8 mouse cellular contexts compared by ENCODE assay signal in the genomic region with DNA sequence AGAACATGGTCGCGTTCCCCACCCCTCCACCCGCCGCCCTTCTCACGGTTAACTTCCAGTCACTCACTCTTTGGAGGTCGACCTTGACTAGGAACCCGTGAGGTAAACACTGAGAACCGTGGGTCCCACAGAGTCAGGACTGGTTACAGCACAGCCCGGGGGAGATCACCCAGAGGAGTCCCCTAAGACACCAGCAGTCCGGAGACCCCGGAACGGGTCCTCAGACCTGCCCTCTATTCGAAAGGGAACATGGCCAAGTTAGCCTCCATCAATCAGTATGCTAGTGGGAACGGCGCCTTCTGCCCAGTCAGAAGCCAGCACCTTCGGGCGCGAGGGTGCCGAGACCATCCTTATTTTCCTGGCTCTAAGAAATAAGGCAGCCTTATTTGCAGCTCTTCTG. TPM values are rescaled to one million over a fixed set of nuclear protein-coding genes. Genes with fewer than 3 reads are reported as not detected.
DNase-seq lines count a peak whose midpoint lies in the region; ATAC-seq and TF ChIP-seq lines count a peak whose summit lies in the region.

No protein-coding gene starts in this region.

- intact Hi-C loops in left cerebral cortex, adult 2 months (cut with DNase I), result loop anchor here (5.0 to 10.0 kb wide), 2 partner anchors 121 to 314 kb away; a partner anchor contains a TSS

- DNase-seq in left cerebral cortex, adult 2 months (ENCODE audit: extremely low spot score in 1 of 2, low spot score in 2 of 2), result no peak
- no peak for DNase-seq in left cerebral cortex, adult 9 months (ENCODE audit: low spot score in 2 of 2)
- DNase-seq in intestine, embryonic 14.5 days (ENCODE audit: low spot score), result no peak
- no peak for DNase-seq in layer of hippocampus, postnatal 36 days
- DNase-seq in layer of hippocampus, adult 9-11 months, result no peak
- DNase-seq in ovary, postnatal 14 days (ENCODE audit: low spot score), result no peak

- no peak for TF ChIP-seq CTCF in left cerebral cortex, adult 2 months (IDR thresholded peaks at IDR 0.05)

- 1% methylated on average over 19 of the region's 19 CpGs for WGBS in embryonic facial prominence, embryonic 13.5 days
- under 1% methylated on average over 19 of the region's 19 CpGs for WGBS in intestine, embryonic 14.5 days
- whole genome bisulfite sequencing in neural tube, embryonic 13.5 days, result 1% methylated on average over 19 of the region's 19 CpGs

- ATAC-seq in embryonic facial prominence, embryonic 13.5 days (ENCODE audit: insufficient number of reproducible peaks, insufficient read depth, low FRiP score, low TSS enrichment, low read depth), result no peak
- peak; percentile 9; the same call in 1 of the 2 replicates for ATAC-seq in intestine, embryonic 14.5 days (replicated peaks; ENCODE audit: low FRiP score, low TSS enrichment, low read depth)
- ATAC-seq in neural tube, embryonic 13.5 days (ENCODE audit: low read depth), result peak; percentile 26; the same call in 1 of the 2 replicates

- H3K4me3 ChIP-seq in left cerebral cortex, adult 2 months, result peak overlapping the region; percentile 72
- peak overlapping the region; percentile 92 for H3K4me3 ChIP-seq in embryonic facial prominence, embryonic 13.5 days
- peak overlapping the region; percentile 81 for H3K4me3 ChIP-seq in intestine, embryonic 14.5 days (ENCODE audit: low read depth, low read length)
- H3K4me3 ChIP-seq in neural tube, embryonic 13.5 days, result peak overlapping the region; percentile 93

- peaks cover 21% of the 10 kb centered on the region for H3K4me1 ChIP-seq in embryonic facial prominence, embryonic 13.5 days
- H3K4me1 ChIP-seq in intestine, embryonic 14.5 days (replicated peaks; ENCODE audit: control insufficient read depth, insufficient read depth, low read length), result peaks cover 6% of the 10 kb centered on the region; the same call in 1 of the 2 replicates
- peaks cover 28% of the 10 kb centered on the region for H3K4me1 ChIP-seq in neural tube, embryonic 13.5 days (replicated peaks)

- no peaks in the 10 kb centered on the region for H3K27me3 ChIP-seq in embryonic facial prominence, embryonic 13.5 days
- H3K27me3 ChIP-seq in intestine, embryonic 14.5 days (replicated peaks; ENCODE audit: control insufficient read depth, insufficient read depth, low read length), result no peaks in the 10 kb centered on the region
- H3K27me3 ChIP-seq in neural tube, embryonic 13.5 days, result no peaks in the 10 kb centered on the region

- H3K4me2 ChIP-seq in embryonic facial prominence, embryonic 13.5 days, result peak overlapping the region; percentile 81
- H3K4me2 ChIP-seq in intestine, embryonic 14.5 days (ENCODE audit: low read length), result peak overlapping the region; percentile 60
- peak overlapping the region; percentile 75 for H3K4me2 ChIP-seq in neural tube, embryonic 13.5 days

- peaks cover 35% of the 10 kb centered on the region for H3K36me3 ChIP-seq in embryonic facial prominence, embryonic 13.5 days
- H3K36me3 ChIP-seq in intestine, embryonic 14.5 days (ENCODE audit: control insufficient read depth, insufficient read depth, low read length), result peaks cover 37% of the 10 kb centered on the region
- H3K36me3 ChIP-seq in neural tube, embryonic 13.5 days, result peaks cover 44% of the 10 kb centered on the region

- H3K9ac ChIP-seq in embryonic facial prominence, embryonic 13.5 days, result peak overlapping the region; percentile 87
- peak overlapping the region; percentile 95 for H3K9ac ChIP-seq in intestine, embryonic 14.5 days (ENCODE audit: low read length)
- H3K9ac ChIP-seq in neural tube, embryonic 13.5 days, result peak overlapping the region; percentile 94

- H3K9me3 ChIP-seq in embryonic facial prominence, embryonic 13.5 days, result no peaks in the 10 kb centered on the region
- no peaks in the 10 kb centered on the region for H3K9me3 ChIP-seq in intestine, embryonic 14.5 days (ENCODE audit: control insufficient read depth, low read length)
- no peaks in the 10 kb centered on the region for H3K9me3 ChIP-seq in neural tube, embryonic 13.5 days

- peak overlapping the region; percentile 99 for H3K27ac ChIP-seq in left cerebral cortex, adult 2 months
- peak overlapping the region; percentile 94 for H3K27ac ChIP-seq in embryonic facial prominence, embryonic 13.5 days
- peak overlapping the region; percentile 97 for H3K27ac ChIP-seq in intestine, embryonic 14.5 days (ENCODE audit: low read depth)
- H3K27ac ChIP-seq in neural tube, embryonic 13.5 days (replicated peaks), result peak overlapping the region; percentile 98

RNA-seq across cellular contexts. Expression of a gene that starts 1.1 kb away (rescaled TPM):
- total RNA-seq in left cerebral cortex, adult 2 months (2021), result 100 to 1,000 TPM; 108 to 109 TPM
- polyA plus RNA-seq in embryonic facial prominence, embryonic 13.5 days (2015; fragmentation: Nextera tagmentation; extraction: Ambion mirVana), result 155 and 159 TPM in 2 replicates
- polyA plus RNA-seq in intestine, embryonic 14.5 days (2014; fragmentation: Nextera tagmentation; extraction: Ambion mirVana), result 269 and 284 TPM in 2 replicates
- polyA plus RNA-seq in neural tube, embryonic 13.5 days (2015; fragmentation: Nextera tagmentation; extraction: Ambion mirVana), result 161 and 162 TPM in 2 replicates
- total RNA-seq in layer of hippocampus, postnatal 36 days (2021), result 100 to 1,000 TPM; 108 to 109 TPM

RNA-seq across cellular contexts. Expression of a gene that starts 16.4 kb away (rescaled TPM):
- total RNA-seq in left cerebral cortex, adult 2 months (2021), result 100 to 1,000 TPM; 139 to 144 TPM
- 14.4 and 18.2 TPM in 2 replicates for polyA plus RNA-seq in embryonic facial prominence, embryonic 13.5 days (2015; fragmentation: Nextera tagmentation; extraction: Ambion mirVana)
- polyA plus RNA-seq in intestine, embryonic 14.5 days (2014; fragmentation: Nextera tagmentation; extraction: Ambion mirVana), result 6.9 and 7.6 TPM in 2 replicates
- polyA plus RNA-seq in neural tube, embryonic 13.5 days (2015; fragmentation: Nextera tagmentation; extraction: Ambion mirVana), result 38.8 and 41.6 TPM in 2 replicates
- total RNA-seq in layer of hippocampus, postnatal 36 days (2021), result 100 to 1,000 TPM; 105 to 106 TPM

RNA-seq across cellular contexts. Expression of a gene that starts 20.5 kb away (rescaled TPM):
- 1 to 10 TPM; 1.6 to 2.9 TPM for total RNA-seq in left cerebral cortex, adult 2 months (2021)
- 9.2 and 10.1 TPM in 2 replicates for polyA plus RNA-seq in embryonic facial prominence, embryonic 13.5 days (2015; fragmentation: Nextera tagmentation; extraction: Ambion mirVana)
- 31.1 and 36.2 TPM in 2 replicates for polyA plus RNA-seq in intestine, embryonic 14.5 days (2014; fragmentation: Nextera tagmentation; extraction: Ambion mirVana)
- 3.1 and 4.1 TPM in 2 replicates for polyA plus RNA-seq in neural tube, embryonic 13.5 days (2015; fragmentation: Nextera tagmentation; extraction: Ambion mirVana)
- 1 to 10 TPM; 1.7 to 2.1 TPM for total RNA-seq in layer of hippocampus, postnatal 36 days (2021)

RNA-seq across cellular contexts. Expression of a gene that starts 53.1 kb away (rescaled TPM):
- total RNA-seq in left cerebral cortex, adult 2 months (2021), result 1 to 10 TPM; 3.5 to 6.2 TPM
- 2.1 and 4.7 TPM in 2 replicates for polyA plus RNA-seq in embryonic facial prominence, embryonic 13.5 days (2015; fragmentation: Nextera tagmentation; extraction: Ambion mirVana)
- polyA plus RNA-seq in intestine, embryonic 14.5 days (2014; fragmentation: Nextera tagmentation; extraction: Ambion mirVana), result 5.7 and 6.4 TPM in 2 replicates
- 2.8 and 3.7 TPM in 2 replicates for polyA plus RNA-seq in neural tube, embryonic 13.5 days (2015; fragmentation: Nextera tagmentation; extraction: Ambion mirVana)
- total RNA-seq in layer of hippocampus, postnatal 36 days (2021), result 1 to 10 TPM; 5.3 to 5.6 TPM
